Mouse (Mus musculus): Measurements from ENCODE around the gene Ccno. TPM values are rescaled to one million over a fixed set of nuclear protein-coding genes. Genes with fewer than 3 reads are reported as not detected.

The Ccno gene
- total and polyA plus RNA-seq, 2 experiments: 0.65 to 0.70 TPM

GRCm38 (mm10) chr13:112996407-112996806 is 8.8 kb downstream of the Ccno start:
- 62% methylated on average over 4 of the region's 4 CpGs for WGBS
- peaks cover 24% of the 10 kb centered on the region for H3K27me3 ChIP-seq (ENCODE audit: control insufficient read depth, insufficient read depth, low read length)

GRCm38 (mm10) chr13:112997369-112997768 is 9.8 kb downstream of the Ccno start:
- Histone ChIP-seq H3K79me2 (ENCODE audit: control insufficient read depth, insufficient read depth, low read length) (no peaks in the 10 kb centered on the region), H3K9ac (ENCODE audit: low read depth, low read length) (no peak overlapping the region), H3K27me3 (ENCODE audit: control insufficient read depth, insufficient read depth, low read length) (peaks cover 24% of the 10 kb centered on the region), H3K27ac (replicated peaks; ENCODE audit: insufficient read depth, low read depth, low read length) (no peak overlapping the region), H3K36me3 (ENCODE audit: control insufficient read depth, insufficient read depth, low read length) (no peaks in the 10 kb centered on the region), H3K4me1 (ENCODE audit: control insufficient read depth, insufficient read depth, low read length) (peaks cover 6% of the 10 kb centered on the region; the same call in 1 of the 2 replicates), H3K4me3 (ENCODE audit: insufficient read depth, low read depth, low read length) (no peak overlapping the region)
- TF ChIP-seq CTCF (IDR thresholded peaks at IDR 0.05; ENCODE audit: low read depth, low read length) (no peak), POLR2A (IDR thresholded peaks at IDR 0.05; ENCODE audit: extremely low read depth, insufficient read depth, low read length) (no peak)
- DNase-seq (ENCODE audit: extremely low read depth, low read depth, low spot score): no peak
- WGBS: 75% methylated on average over 6 of the region's 6 CpGs

More at GRCm38 (mm10) chr13:112996407-112996806, 8.8 kb downstream of the Ccno start:
- Histone ChIP-seq H3K79me2 (ENCODE audit: control insufficient read depth, insufficient read depth, low read length) (no peaks in the 10 kb centered on the region), H3K4me3 (ENCODE audit: insufficient read depth, low read depth, low read length) (no peak overlapping the region), H3K4me1 (ENCODE audit: control insufficient read depth, insufficient read depth, low read length) (peaks cover 6% of the 10 kb centered on the region; the same call in 1 of the 2 replicates), H3K27ac (replicated peaks; ENCODE audit: insufficient read depth, low read depth, low read length) (no peak overlapping the region), H3K36me3 (ENCODE audit: control insufficient read depth, insufficient read depth, low read length) (no peaks in the 10 kb centered on the region), H3K9ac (ENCODE audit: low read depth, low read length) (no peak overlapping the region)
- no peak for DNase-seq (ENCODE audit: extremely low read depth, low read depth, low spot score)
- TF ChIP-seq POLR2A (IDR thresholded peaks at IDR 0.05; ENCODE audit: extremely low read depth, insufficient read depth, low read length) (no peak), CTCF (IDR thresholded peaks at IDR 0.05; ENCODE audit: low read depth, low read length) (no peak)

GRCm38 (mm10) chr13:112998427-112999201 is 11.0 kb downstream of the Ccno start:
- Histone ChIP-seq H3K27ac (replicated peaks; ENCODE audit: insufficient read depth, low read depth, low read length) (no peak overlapping the region), H3K27me3 (ENCODE audit: control insufficient read depth, insufficient read depth, low read length) (peaks cover 22% of the 10 kb centered on the region), H3K79me2 (ENCODE audit: control insufficient read depth, insufficient read depth, low read length) (no peaks in the 10 kb centered on the region), H3K36me3 (ENCODE audit: control insufficient read depth, insufficient read depth, low read length) (no peaks in the 10 kb centered on the region), H3K4me3 (ENCODE audit: insufficient read depth, low read depth, low read length) (peak overlapping the region; percentile 17; the same call in 1 of the 2 replicates), H3K9ac (ENCODE audit: low read depth, low read length) (no peak overlapping the region), H3K4me1 (ENCODE audit: control insufficient read depth, insufficient read depth, low read length) (peaks cover 5% of the 10 kb centered on the region; the same call in 1 of the 2 replicates)
- TF ChIP-seq POLR2A (IDR thresholded peaks at IDR 0.05; ENCODE audit: extremely low read depth, insufficient read depth, low read length) (no peak), CTCF (IDR thresholded peaks at IDR 0.05; ENCODE audit: low read depth, low read length) (no peak)
- WGBS: 2% methylated on average over 46 of the region's 46 CpGs
- DNase-seq (ENCODE audit: extremely low read depth, low read depth, low spot score): no peak

GRCm38 (mm10) chr13:113000090-113000489 is 12.5 kb downstream of the Ccno start:
- no peak overlapping the region for H3K9ac ChIP-seq (ENCODE audit: low read depth, low read length)
- H3K27ac ChIP-seq (replicated peaks; ENCODE audit: insufficient read depth, low read depth, low read length): no peak overlapping the region
- H3K79me2 ChIP-seq (ENCODE audit: control insufficient read depth, insufficient read depth, low read length): no peaks in the 10 kb centered on the region
- peaks cover 12% of the 10 kb centered on the region for H3K27me3 ChIP-seq (ENCODE audit: control insufficient read depth, insufficient read depth, low read length)
- WGBS: 77% methylated on average over 3 of the region's 3 CpGs
- H3K4me3 ChIP-seq (ENCODE audit: insufficient read depth, low read depth, low read length): no peak overlapping the region
- no peaks in the 10 kb centered on the region for H3K4me1 ChIP-seq (ENCODE audit: control insufficient read depth, insufficient read depth, low read length)
- TF ChIP-seq CTCF (IDR thresholded peaks at IDR 0.05; ENCODE audit: low read depth, low read length) (no peak), POLR2A (IDR thresholded peaks at IDR 0.05; ENCODE audit: extremely low read depth, insufficient read depth, low read length) (no peak)
- no peak for DNase-seq (ENCODE audit: extremely low read depth, low read depth, low spot score)
- no peaks in the 10 kb centered on the region for H3K36me3 ChIP-seq (ENCODE audit: control insufficient read depth, insufficient read depth, low read length)

- no peak overlapping the region for H3K27ac ChIP-seq (replicated peaks; ENCODE audit: insufficient read depth, low read depth, low read length)
- H3K27me3 ChIP-seq (ENCODE audit: control insufficient read depth, insufficient read depth, low read length): peaks cover 12% of the 10 kb centered on the region
- TF ChIP-seq CTCF (IDR thresholded peaks at IDR 0.05; ENCODE audit: low read depth, low read length): no peak
- no peak for TF ChIP-seq POLR2A (IDR thresholded peaks at IDR 0.05; ENCODE audit: extremely low read depth, insufficient read depth, low read length)
- H3K4me1 ChIP-seq (ENCODE audit: control insufficient read depth, insufficient read depth, low read length): no peaks in the 10 kb centered on the region
- no peak for DNase-seq (ENCODE audit: extremely low read depth, low read depth, low spot score)
- 62% methylated on average over 9 of the region's 9 CpGs for WGBS
- H3K36me3 ChIP-seq (ENCODE audit: control insufficient read depth, insufficient read depth, low read length): no peaks in the 10 kb centered on the region
- no peak overlapping the region for H3K9ac ChIP-seq (ENCODE audit: low read depth, low read length)
- no peaks in the 10 kb centered on the region for H3K79me2 ChIP-seq (ENCODE audit: control insufficient read depth, insufficient read depth, low read length)
- H3K4me3 ChIP-seq (ENCODE audit: insufficient read depth, low read depth, low read length): no peak overlapping the region
Measured at GRCm38 (mm10) chr13:113000576-113001318, 13.1 kb downstream of the Ccno start.
